Mouse (Mus musculus) hindbrain, embryonic 12.5 days (tissue): ENCODE data around the gene Nop16. TPM values are rescaled to one million over a fixed set of nuclear protein-coding genes. Genes with fewer than 3 reads are reported as not detected.
A peak's percentile ranks its signal among the peaks of the same experiment; 100 is the strongest.

Source experiments
- ATAC-seq: fragments of 200-750 bp; cut with Nextera tagmentation; 2 replicates; pipeline ENCODE4 v1.8.0; 2017; ENCODE audit warnings: moderate TSS enrichment; ENCODE audit not compliant: low FRiP score
- H3K27ac ChIP-seq: fragments of 300-500 bp; sonication (generic); 2 replicates; pipeline ENCODE4 v1.5.1; 2016; ENCODE audit warnings: mild to moderate bottlenecking
- H3K27me3 ChIP-seq: fragments of 300-500 bp; sonication (generic); 2 replicates; pipeline ENCODE4 v1.6.1; 2016; ENCODE audit warnings: mild to moderate bottlenecking
- H3K36me3 ChIP-seq: fragments of 300-500 bp; sonication (generic); 2 replicates; pipeline ENCODE4 v1.6.1; 2016; ENCODE audit warnings: mild to moderate bottlenecking
- H3K4me1 ChIP-seq: fragments of 300-500 bp; sonication (generic); 2 replicates; pipeline ENCODE4 v1.6.1; 2016
- H3K4me2 ChIP-seq: fragments of 300-500 bp; sonication (generic); replicated peaks from 2 replicates; pipeline ENCODE4 v1.6.1; 2016; ENCODE audit warnings: mild to moderate bottlenecking
- H3K4me3 ChIP-seq: fragments of 300-500 bp; sonication (generic); 2 replicates; pipeline ENCODE4 v1.5.1; 2016; ENCODE audit warnings: mild to moderate bottlenecking
- H3K9ac ChIP-seq: fragments of 300-500 bp; sonication (generic); 2 replicates; pipeline ENCODE4 v1.6.1; 2016; ENCODE audit warnings: mild to moderate bottlenecking, moderate library complexity
- H3K9me3 ChIP-seq: fragments of 300-500 bp; sonication (generic); replicated peaks from 2 replicates; pipeline ENCODE4 v1.6.1; 2016; ENCODE audit warnings: mild to moderate bottlenecking
- WGBS: fragments of 180-500 bp; shearing (Covaris S2); methylation state at CpG from one replicate; pipeline ENCODE4 v1.1.7; 2016; 5-methylcytosine and 5-hydroxymethylcytosine counted together
- polyA plus RNA-seq: library from polyadenylated mRNA; unstranded; fragments of >200 nt; fragmentation: Nextera tagmentation; extraction: Ambion mirVana; gene quantifications from 2 replicates; pipeline ENCODE4 v1.2.1, GENCODE M21; 2016

Gene Nop16
- polyA plus RNA-seq, 1 experiment from 2014 or later: 57.8 TPM

- peaks cover 28% of the 10 kb centered on the region for H3K36me3 ChIP-seq
- peaks cover 17% of the 10 kb centered on the region for H3K4me1 ChIP-seq
- H3K4me3 ChIP-seq: peak overlapping the region; percentile 58
- H3K27ac ChIP-seq: no peak overlapping the region
- H3K27me3 ChIP-seq: no peaks in the 10 kb centered on the region
- no peaks in the 10 kb centered on the region for H3K9me3 ChIP-seq
- peak overlapping the region; percentile 74 for H3K4me2 ChIP-seq
- peak; percentile 46 for ATAC-seq
- under 1% methylated on average over 24 of the region's 24 CpGs for WGBS
- H3K9ac ChIP-seq: peak overlapping the region; percentile 81
Observed at GRCm38 (mm10) chr13:54589414-54589995, 385 bp downstream of the Nop16 start.

DNA sequence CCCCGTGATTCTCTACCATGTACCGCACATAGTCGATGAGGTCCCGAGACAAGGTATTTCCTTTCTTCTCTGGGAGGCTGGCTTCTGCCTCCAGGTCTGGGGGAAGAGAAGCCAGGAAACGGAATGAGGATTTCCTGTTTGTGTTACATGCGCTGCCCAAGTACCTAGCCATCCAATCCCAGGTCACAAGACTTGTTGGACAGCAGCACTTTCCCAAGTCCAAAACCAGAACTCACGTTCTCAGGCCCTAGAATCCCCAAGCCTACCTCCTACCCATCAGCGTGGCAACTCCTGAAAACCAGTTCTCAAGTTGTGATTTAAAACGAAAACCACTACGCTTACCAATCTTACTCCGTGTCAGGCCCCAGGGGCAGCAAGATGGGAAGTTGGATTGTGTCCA, 4.1 kb downstream of the Nop16 start:
- Histone ChIP-seq H3K4me1 (peaks cover 6% of the 10 kb centered on the region), H3K9me3 (no peaks in the 10 kb centered on the region), H3K27ac (no peak overlapping the region), H3K4me2 (no peak overlapping the region), H3K36me3 (peaks cover 62% of the 10 kb centered on the region), H3K9ac (no peak overlapping the region), H3K27me3 (no peaks in the 10 kb centered on the region), H3K4me3 (no peak overlapping the region)
- ATAC-seq: no peak
- 94% methylated on average over 11 of the region's 11 CpGs for WGBS

DNA sequence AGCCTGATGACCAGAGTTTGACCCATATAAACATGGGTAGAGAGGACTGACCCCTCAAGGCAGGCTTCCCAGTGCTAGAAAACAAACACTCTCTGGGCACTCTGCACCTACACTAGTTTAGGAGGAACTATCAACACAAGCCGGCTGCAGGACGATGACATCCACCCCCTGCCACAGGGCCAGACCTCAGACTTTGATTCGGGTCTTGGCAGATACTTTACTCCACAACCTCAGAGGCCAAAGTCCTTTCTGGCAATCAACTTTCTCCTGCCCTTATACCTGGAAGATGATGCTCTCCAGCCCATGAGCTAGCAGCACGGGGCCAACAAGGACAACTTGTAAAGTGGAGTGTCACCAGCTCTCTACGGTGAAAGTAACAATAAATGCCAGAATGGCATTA, 7.0 kb downstream of the Nop16 start:
- no peak overlapping the region for H3K27ac ChIP-seq
- H3K9me3 ChIP-seq: no peaks in the 10 kb centered on the region
- no peak overlapping the region for H3K4me3 ChIP-seq
- no peak overlapping the region for H3K9ac ChIP-seq
- 91% methylated on average over 5 of the region's 5 CpGs for WGBS
- no peak overlapping the region for H3K4me2 ChIP-seq
- no peak for ATAC-seq
- peaks cover 5% of the 10 kb centered on the region for H3K4me1 ChIP-seq
- H3K36me3 ChIP-seq: peaks cover 86% of the 10 kb centered on the region
- no peaks in the 10 kb centered on the region for H3K27me3 ChIP-seq

GRCm38 (mm10) chr13:54582126-54582525, 7.8 kb downstream of the Nop16 start:
- Histone ChIP-seq H3K4me1 (peaks cover 6% of the 10 kb centered on the region), H3K36me3 (peaks cover 87% of the 10 kb centered on the region), H3K9ac (no peak overlapping the region), H3K27me3 (no peaks in the 10 kb centered on the region), H3K4me2 (no peak overlapping the region), H3K9me3 (no peaks in the 10 kb centered on the region), H3K4me3 (no peak overlapping the region), H3K27ac (peak overlapping the region; percentile 5; the same call in 1 of the 2 replicates)
- no peak for ATAC-seq
- 77% methylated on average over 10 of the region's 10 CpGs for WGBS

DNA sequence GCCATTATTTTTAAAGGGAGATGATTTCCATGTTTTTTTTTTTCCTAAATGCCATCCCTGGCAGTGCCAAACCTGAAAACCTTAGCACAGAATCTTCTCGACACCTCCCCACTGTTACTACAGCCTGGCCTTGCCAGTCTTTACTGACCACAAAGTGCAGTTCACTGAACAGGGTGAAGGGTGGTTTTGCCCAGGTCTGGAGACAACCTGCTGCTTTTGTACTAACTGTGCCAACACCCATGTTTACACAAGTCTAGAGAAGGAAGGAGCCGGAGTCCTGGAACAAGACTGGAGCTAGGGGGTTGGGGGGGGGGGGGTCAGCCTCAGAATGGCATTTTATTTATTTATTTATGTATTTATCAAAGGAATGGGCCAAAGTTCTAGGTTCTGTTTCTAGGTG, 8.5 kb downstream of the Nop16 start:
- no peak overlapping the region for H3K9ac ChIP-seq
- no peak for ATAC-seq
- H3K4me1 ChIP-seq: peaks cover 12% of the 10 kb centered on the region
- no peak overlapping the region for H3K27ac ChIP-seq
- WGBS: 90% methylated on average over 2 of the region's 2 CpGs
- peaks cover 82% of the 10 kb centered on the region for H3K36me3 ChIP-seq
- H3K4me3 ChIP-seq: no peak overlapping the region
- H3K27me3 ChIP-seq: no peaks in the 10 kb centered on the region
- H3K9me3 ChIP-seq: no peaks in the 10 kb centered on the region
- H3K4me2 ChIP-seq: no peak overlapping the region

GRCm38 (mm10) chr13:54577652-54578507, 12.0 kb downstream of the Nop16 start:
- peaks cover 26% of the 10 kb centered on the region for H3K4me1 ChIP-seq
- ATAC-seq: no peak
- H3K9me3 ChIP-seq: no peaks in the 10 kb centered on the region
- H3K36me3 ChIP-seq: peaks cover 50% of the 10 kb centered on the region
- no peak overlapping the region for H3K27ac ChIP-seq
- no peak overlapping the region; the same call in 1 of the 2 replicates for H3K9ac ChIP-seq
- H3K27me3 ChIP-seq: peaks cover 10% of the 10 kb centered on the region
- 80% methylated on average over 21 of the region's 21 CpGs for WGBS
- no peak overlapping the region for H3K4me2 ChIP-seq
- H3K4me3 ChIP-seq: no peak overlapping the region

GRCm38 (mm10) chr13:54575489-54575888, 14.4 kb downstream of the Nop16 start:
- Histone ChIP-seq H3K36me3 (peaks cover 28% of the 10 kb centered on the region), H3K9me3 (no peaks in the 10 kb centered on the region), H3K27ac (peak overlapping the region; percentile 89; the same call in 1 of the 2 replicates), H3K4me1 (peaks cover 26% of the 10 kb centered on the region), H3K4me3 (peak overlapping the region; percentile 89), H3K27me3 (peaks cover 15% of the 10 kb centered on the region), H3K4me2 (peak overlapping the region; percentile 92), H3K9ac (peak overlapping the region; percentile 95)
- WGBS: 3% methylated on average over 19 of the region's 19 CpGs
- ATAC-seq: peak; percentile 32; the same call in 1 of the 2 replicates

DNA sequence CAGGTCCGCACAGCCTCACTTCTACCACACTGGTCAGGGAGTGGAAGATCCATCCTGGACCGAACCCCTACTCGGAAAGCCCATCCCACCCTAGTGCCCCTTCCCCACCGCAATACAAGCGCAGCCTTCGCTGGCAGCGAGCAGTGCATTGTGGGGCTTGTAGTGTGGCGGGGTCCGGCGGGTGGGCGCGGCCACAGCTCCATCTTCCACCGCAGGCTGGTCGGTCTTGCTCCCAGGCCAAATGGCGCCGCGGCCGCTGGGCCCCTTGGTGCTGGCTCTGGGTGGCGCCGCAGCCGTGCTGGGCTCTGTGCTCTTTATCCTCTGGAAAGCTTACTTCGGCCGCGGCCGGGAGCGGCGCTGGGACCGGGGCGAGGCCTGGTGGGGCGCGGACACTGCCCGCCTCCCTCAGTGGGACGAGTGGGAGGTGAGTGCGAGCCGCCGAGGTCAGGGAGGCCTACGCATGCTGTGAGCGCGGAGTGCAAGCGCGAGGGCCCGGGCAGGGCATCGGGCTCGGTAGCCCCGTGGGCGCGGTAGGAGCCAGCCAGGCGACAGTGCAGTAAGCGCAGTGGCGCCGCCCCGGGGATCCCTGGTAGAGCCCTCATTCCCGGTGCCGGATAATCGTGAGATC, 14.9 kb downstream of the Nop16 start, which contains the start of gene Arl10:
Gene Arl10 (plus strand): TSS at position 162 of the 628 bp plus-strand sequence.
- under 1% methylated on average over 53 of the region's 55 CpGs for WGBS
- Histone ChIP-seq H3K4me1 (peaks cover 26% of the 10 kb centered on the region), H3K27me3 (peaks cover 15% of the 10 kb centered on the region), H3K4me2 (peak within 1 kb of the TSS; percentile 92), H3K9ac (peak within 1 kb of the TSS; percentile 95), H3K36me3 (peaks cover 24% of the 10 kb centered on the region), H3K9me3 (no peaks in the 10 kb centered on the region), H3K4me3 (peak within 1 kb of the TSS; percentile 89), H3K27ac (peak within 1 kb of the TSS; percentile 89)
- ATAC-seq: peak; percentile 90

DNA sequence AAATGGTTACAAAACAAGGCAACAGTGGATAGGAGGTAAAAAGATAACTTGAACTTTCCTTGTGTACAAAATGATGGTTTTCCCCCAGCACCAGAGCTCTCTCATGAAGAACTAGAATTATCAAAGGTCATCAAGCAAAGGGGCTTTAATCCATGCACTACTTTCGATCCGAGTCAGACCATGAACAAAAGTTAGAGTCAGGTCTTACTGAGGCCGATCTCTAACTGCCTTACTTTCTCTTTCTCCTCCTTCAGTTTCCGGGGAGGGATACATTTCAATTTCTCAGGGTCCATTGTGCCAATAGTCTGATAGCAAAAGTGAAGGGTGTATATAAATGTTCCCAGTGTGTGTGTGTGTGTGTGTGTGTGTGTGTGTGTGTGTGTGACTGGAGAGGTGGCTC, 17.3 kb downstream of the Nop16 start:
- 85% methylated on average over 4 of the region's 4 CpGs for WGBS
- Histone ChIP-seq H3K4me1 (peaks cover 20% of the 10 kb centered on the region), H3K4me3 (no peak overlapping the region), H3K9me3 (no peaks in the 10 kb centered on the region), H3K4me2 (no peak overlapping the region), H3K36me3 (peaks cover 4% of the 10 kb centered on the region; the same call in 1 of the 2 replicates), H3K9ac (no peak overlapping the region), H3K27me3 (peaks cover 15% of the 10 kb centered on the region), H3K27ac (no peak overlapping the region)
- ATAC-seq: no peak

DNA sequence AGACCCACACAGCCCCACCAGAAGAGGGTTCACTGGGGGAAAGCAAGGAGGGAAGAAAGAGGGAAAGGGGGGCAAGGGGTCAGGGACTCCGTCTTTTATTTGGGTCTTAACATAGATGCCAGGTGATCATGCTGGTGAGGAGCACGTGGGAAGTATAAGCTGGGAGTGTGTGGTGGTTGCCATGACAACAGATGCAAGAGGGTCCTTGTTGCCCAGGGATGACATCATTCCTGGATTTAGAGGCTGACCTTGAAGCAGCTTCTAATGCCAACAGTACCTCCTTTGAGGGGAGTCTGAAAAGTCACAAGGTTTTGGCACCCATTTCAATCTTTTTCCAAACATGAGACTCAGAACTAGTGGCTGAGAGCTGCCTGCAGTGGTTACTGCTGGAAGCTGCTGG, 18.3 kb downstream of the Nop16 start:
- Histone ChIP-seq H3K9me3 (no peaks in the 10 kb centered on the region), H3K4me1 (peaks cover 15% of the 10 kb centered on the region), H3K4me2 (no peak overlapping the region), H3K27me3 (peaks cover 15% of the 10 kb centered on the region), H3K36me3 (no peaks in the 10 kb centered on the region), H3K4me3 (no peak overlapping the region), H3K27ac (no peak overlapping the region), H3K9ac (no peak overlapping the region)
- WGBS: 49% methylated on average over 2 of the region's 2 CpGs
- no peak for ATAC-seq

- peaks cover 8% of the 10 kb centered on the region for H3K4me1 ChIP-seq
- H3K27ac ChIP-seq: no peak overlapping the region
- WGBS: 74% methylated on average over 4 of the region's 4 CpGs
- ATAC-seq: no peak
- peaks cover 15% of the 10 kb centered on the region for H3K27me3 ChIP-seq
- H3K9me3 ChIP-seq: no peaks in the 10 kb centered on the region
- no peak overlapping the region for H3K4me2 ChIP-seq
- H3K36me3 ChIP-seq: no peaks in the 10 kb centered on the region
- no peak overlapping the region for H3K4me3 ChIP-seq
- H3K9ac ChIP-seq: no peak overlapping the region
Observed at GRCm38 (mm10) chr13:54570736-54571135, 19.2 kb downstream of the Nop16 start.

DNA sequence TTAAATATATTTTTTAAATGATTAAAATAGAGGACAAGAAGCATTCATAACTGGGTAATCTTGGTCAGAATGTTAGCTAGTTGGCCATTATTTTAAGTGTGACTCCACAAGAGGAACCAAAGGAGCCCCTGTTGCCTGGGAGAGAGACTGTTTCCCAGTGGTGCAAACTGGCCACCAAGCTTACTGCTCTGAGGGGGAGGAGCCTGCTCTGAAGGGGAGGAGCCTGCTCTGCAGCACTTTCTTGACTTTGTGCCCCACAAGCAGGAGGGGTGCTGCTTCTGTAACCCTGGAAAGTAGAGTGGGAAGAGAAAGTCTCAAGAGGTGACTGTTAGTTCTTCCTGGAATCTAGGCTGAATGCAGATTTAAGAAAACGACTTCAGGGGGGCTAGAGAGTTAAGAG, 20.6 kb downstream of the Nop16 start:
- Histone ChIP-seq H3K4me3 (no peak overlapping the region), H3K4me1 (peaks cover 7% of the 10 kb centered on the region), H3K36me3 (no peaks in the 10 kb centered on the region), H3K9ac (no peak overlapping the region), H3K4me2 (no peak overlapping the region), H3K27ac (no peak overlapping the region), H3K9me3 (no peaks in the 10 kb centered on the region), H3K27me3 (peaks cover 15% of the 10 kb centered on the region)
- no peak for ATAC-seq
- 50% methylated on average over 1 of the region's 1 CpGs for WGBS
